Mouse (Mus musculus): ENCODE measurements around the gene Lag3.
"Not testable (repeated sequence)": the region's sequence is repeated elsewhere in the genome, so short reads cannot be mapped to it uniquely, and the experiment has no call there.

Lag3 gene

GRCm38 (mm10) chr6:124900056-124900800 lies 11.3 kb downstream of the Lag3 start:
- no peak for DNase-seq (ENCODE audit: low read depth, low spot score)

- DNase-seq (ENCODE audit: low read depth, low spot score) = no peak
Observed at GRCm38 (mm10) chr6:124898359-124898758, 13.1 kb downstream of the Lag3 start.

- not testable (repeated sequence) for DNase-seq (ENCODE audit: low read depth, low spot score)
Observed at GRCm38 (mm10) chr6:124894113-124894512, 17.4 kb downstream of the Lag3 start.

GRCm38 (mm10) chr6:124890997-124891396 lies 20.5 kb downstream of the Lag3 start:
- DNase-seq (ENCODE audit: low read depth, low spot score) = no peak

GRCm38 (mm10) chr6:124888555-124889125 lies 22.9 kb downstream of the Lag3 start:
- DNase-seq (ENCODE audit: low read depth, low spot score) = no peak

DNA sequence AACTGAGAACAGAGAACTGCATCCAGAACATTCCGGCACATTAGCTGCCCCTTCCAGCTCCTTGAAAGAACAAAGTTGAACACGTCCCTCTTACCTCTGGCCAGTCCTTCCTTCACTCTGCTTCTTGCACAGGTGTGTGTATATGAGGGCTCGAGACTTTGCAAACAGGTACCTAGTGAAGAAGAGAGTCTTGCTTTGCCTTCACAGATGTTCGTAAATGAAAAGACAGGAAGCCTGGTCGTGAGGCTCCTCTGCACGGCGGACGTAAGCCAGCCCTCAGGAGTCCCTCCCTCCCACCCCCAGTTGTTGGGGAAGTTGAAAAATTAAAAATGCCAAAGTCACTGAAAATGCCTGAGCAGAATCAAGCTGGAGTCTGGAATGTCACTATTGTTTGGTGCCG lies 23.5 kb downstream of the Lag3 start, which contains the start of gene Cd4:
Gene Cd4, minus strand, starts transcription at position 236 of the 400 bp plus-strand sequence.
- no peak for DNase-seq (ENCODE audit: low read depth, low spot score)

DNA sequence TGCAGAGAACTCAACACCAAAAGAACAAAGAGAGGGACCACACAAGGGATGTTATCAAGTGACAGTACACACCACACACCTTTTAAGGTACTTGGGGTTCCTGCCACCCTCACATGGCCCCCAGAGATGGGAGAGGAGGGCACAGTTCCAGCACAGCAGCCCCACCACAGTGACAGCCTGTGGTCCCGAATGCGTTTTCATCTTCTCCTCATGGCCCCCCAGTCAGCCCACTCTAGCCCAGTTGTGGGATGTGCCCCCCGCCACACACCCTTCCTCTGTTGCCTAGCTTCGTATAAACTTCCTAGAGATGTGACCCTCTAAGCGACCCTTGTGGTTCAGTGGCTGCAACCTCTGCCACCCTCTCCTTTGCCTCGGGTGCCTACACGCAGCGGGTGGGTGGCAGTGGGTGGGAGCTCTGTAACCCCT lies 25.5 kb downstream of the Lag3 start:
- no peak for DNase-seq (ENCODE audit: low read depth, low spot score)

DNA sequence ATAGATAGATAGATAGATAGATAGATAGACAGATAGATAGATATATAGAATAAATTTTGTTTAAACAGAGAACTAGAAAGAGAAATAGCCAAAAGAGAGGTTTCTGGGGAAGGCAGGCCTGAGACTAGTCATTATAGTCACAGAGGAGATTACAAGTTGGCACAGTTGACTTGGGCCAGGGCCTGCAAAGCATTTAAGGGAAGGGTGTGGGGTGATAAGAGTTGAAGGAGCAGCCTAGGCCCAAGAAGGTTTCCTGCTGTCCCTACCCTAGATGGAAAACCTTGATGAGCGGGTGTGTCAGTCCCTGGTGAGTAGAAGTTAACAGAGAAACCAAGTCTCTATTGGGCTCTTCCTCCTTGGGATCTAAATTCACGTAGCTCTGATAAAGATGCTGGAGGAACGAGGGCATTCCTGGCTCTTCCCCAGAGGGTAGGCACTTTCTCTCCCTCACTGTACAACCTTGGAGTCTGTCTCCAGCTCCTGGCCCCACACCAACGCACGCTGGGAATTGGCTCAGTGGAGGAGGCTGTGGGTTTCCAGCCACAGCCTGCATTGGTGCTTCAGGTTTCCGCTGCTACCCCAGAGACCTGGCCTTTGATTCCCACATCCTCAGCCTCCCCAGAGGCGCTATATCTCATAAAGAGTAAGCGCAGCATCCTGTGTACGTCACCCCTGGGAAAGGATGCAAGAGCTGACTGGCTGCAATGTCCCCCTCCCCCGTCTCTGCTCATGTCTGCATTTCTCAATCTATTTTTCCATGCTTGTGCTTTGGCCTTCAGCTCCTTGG lies 26.6 kb downstream of the Lag3 start:
- DNase-seq (ENCODE audit: low read depth, low spot score) = no peak

- peak; percentile 50 for DNase-seq (ENCODE audit: low read depth, low spot score)
Observed at GRCm38 (mm10) chr6:124883351-124883750, 28.2 kb downstream of the Lag3 start.

- no peak for DNase-seq (ENCODE audit: low read depth, low spot score)
Observed at GRCm38 (mm10) chr6:124881821-124882220, 29.7 kb downstream of the Lag3 start.

- no peak for DNase-seq (ENCODE audit: low read depth, low spot score)
Observed at GRCm38 (mm10) chr6:124879390-124879789, 32.1 kb downstream of the Lag3 start.

DNA sequence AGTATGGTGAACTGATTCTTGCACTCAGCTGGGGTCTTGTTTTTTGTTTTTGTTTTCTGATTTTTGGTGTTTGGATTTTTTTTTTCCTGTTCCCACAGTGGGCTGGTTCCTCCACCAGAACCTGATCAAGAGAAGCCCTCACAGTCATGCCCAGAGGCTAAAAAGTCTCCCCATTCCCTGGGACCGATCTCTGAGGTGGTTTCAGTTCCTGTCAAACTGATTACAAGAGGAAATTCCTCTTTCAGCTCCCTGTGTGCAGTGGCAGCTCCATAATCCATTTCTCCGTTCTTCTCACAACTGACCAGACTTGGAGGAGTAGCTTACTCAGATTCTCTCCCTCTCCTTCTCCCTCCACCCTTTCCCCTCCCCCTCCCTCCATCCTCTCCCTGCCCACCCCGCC lies 37.2 kb downstream of the Lag3 start:
- DNase-seq (ENCODE audit: low read depth, low spot score) = no peak

DNA sequence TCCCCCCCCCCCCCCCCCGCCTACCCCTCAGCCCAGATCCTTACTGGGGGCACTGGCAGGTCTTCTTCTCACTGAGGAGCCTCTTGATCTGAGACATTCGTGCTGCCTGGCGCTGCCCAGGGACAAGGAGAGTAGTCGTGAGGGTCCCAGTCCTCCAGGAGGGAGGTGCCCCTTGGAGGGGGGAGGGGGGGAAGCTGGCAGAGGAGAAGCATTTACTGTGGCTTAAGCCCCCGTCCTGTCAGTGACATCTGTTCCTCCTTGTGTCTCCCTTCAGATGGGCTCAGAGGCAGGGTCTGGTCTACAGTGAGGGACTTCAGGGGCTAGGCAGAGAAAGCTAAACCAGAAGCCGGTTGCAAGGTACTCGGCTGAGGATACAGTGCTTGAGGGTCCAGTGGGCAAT lies 44.9 kb downstream of the Lag3 start:
- no peak for DNase-seq (ENCODE audit: low read depth, low spot score)

GRCm38 (mm10) chr6:124865766-124866362 lies 45.6 kb downstream of the Lag3 start:
- no peak for DNase-seq (ENCODE audit: low read depth, low spot score)

DNA sequence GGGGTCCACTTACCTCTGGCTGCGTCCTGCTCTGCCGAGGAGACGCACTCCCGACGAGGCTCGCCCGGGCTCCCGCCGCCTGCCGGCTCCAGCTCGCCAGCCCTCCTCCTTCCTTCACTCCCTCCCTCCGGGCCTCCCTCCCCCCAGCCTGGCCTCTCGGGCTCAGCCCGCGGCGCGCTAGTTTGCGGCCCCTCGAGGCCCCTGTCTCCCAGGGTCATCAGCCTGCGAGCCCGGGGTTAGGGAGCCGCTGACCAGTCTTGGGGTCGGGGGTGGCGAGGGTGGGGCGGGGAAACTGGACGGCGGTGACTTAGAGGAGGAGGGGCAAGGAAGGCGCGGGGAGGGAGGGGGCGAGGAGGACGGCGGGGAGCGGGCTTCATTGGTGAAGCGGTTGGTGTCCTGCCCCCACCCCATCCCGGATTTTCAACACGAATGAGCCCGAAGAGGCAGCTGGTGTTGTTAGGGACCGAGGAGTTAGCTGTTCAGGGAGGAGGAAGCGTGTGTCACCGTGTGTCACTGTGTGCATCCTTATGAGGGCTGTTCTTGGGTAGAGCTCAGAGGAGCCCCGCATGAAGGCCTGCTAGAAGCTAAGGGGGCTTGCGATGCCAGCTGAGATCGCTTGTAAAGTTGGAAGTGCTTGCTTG lies 47.7 kb downstream of the Lag3 start, which contains the start of gene Gpr162:
Gene Gpr162, minus strand, starts transcription at position 326 of the 641 bp plus-strand sequence.
- DNase-seq (ENCODE audit: low read depth, low spot score) = no peak

DNA sequence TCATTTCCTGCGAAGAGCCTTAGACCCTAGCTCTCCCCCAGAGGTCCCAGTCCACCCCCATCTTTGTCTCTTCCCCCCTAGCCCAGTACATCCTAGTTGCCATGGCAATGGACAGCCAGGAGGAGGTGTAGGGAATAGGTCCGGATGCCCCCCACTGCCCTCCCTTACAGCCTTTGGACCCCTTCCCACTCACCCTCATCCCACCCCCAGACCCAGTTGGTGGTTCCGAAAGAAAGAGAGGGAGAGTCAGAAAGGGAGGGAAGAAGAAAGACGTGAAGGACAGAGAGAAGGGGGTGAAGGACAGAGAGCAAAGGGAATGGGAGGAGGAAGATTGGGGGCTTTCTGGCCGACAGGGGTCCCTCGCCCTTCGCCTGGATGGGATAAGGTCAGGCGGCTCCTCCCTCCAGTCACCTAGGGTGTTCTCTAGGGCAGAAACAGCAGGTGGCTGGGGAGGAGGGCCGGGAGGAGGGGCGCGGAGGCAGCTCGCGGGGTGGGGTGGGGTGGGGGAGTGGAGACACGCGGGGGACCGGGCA lies 48.3 kb downstream of the Lag3 start:
- no peak for DNase-seq (ENCODE audit: low read depth, low spot score)

GRCm38 (mm10) chr6:124862406-124863124 lies 48.9 kb downstream of the Lag3 start:
- DNase-seq (ENCODE audit: low read depth, low spot score) = no peak

GRCm38 (mm10) chr6:124861802-124862201 lies 49.7 kb downstream of the Lag3 start:
- DNase-seq (ENCODE audit: low read depth, low spot score) = no peak

DNA sequence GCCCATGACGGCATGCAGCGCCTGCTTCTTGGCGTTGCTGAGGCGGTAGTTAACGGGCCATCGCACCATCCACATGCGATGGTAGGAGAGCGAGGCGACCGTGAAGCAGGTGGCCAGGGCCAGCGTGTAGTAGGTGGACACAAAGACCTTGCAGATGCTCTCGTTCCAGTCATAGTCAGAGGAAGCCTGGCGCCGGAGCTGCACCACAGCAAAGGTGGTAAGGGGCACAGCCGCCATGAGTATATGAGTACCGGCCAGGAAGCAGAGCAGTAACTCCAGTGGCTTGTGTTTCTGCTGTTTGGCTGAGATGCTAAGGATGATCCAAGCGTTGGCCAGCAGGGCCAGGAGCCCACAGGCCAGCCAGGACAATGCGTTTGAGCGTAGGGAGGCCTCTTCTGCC lies 50.2 kb downstream of the Lag3 start:
- no peak for DNase-seq (ENCODE audit: low read depth, low spot score)

DNA sequence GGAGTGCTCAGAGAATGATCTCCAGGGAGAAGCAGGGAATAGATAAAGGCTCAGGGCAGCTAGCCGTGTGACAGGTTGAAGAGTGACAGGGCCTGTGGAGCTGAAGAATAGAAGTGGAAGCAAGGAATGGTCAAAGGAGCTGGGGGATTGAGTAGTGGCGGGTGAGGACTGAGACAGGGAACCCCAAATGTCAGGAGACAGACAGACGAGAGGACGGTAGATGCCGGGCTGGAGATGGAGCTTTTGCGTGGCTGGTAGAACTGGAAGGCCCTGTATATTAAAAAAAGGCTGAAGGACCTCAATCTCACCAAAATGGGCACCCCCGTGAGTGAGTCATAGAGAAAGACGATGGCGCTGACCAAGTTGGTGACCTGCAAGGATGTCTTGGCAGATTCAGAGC lies 51.0 kb downstream of the Lag3 start:
- no peak for DNase-seq (ENCODE audit: low read depth, low spot score)

DNA sequence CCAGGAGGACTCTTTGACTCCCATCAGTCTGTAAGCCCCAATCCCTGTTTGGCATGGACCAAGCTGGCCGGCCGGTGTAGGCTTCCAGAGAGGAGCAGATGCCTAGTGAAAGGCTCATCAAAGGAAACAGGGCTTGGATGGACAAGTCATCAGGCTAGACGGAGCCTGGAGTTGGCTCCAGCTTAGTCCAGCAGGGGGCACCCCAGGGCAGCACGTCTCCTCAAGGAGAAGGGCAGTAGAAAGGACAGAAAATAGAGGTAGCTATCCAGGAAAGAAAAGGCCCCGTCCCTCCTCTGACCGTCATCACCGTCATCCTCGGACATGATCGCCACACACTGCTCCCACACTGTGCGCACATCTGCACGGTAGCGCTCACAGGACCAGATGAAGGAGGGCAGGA lies 51.8 kb downstream of the Lag3 start:
- peak; percentile 69 for DNase-seq (ENCODE audit: low read depth, low spot score)
